Mouse (Mus musculus) heart, postnatal 0 days (tissue): Measurements from ENCODE around the gene Slc9c1.

Experiments used
- CTCF ChIP-seq: IDR thresholded peaks from 2 replicates; pipeline ENCODE4 v1.5.1; 2016; ENCODE audit warnings: antibody characterized with exemption, control low read depth, low read depth
- EP300 ChIP-seq: IDR thresholded peaks from 2 replicates; pipeline ENCODE4 v1.6.1; 2016; ENCODE audit warnings: antibody characterized with exemption, low read depth

- TF ChIP-seq CTCF = no peak
- no peak for TF ChIP-seq EP300
These were observed 97.3 kb downstream of the Slc9c1 start for GRCm38 (mm10) chr16:45632420-45632819.
